Mouse (Mus musculus) adrenal gland, postnatal 0 days (tissue): ENCODE measurements around the gene Gtpbp8. TPM values are rescaled to one million over a fixed set of nuclear protein-coding genes. Genes with fewer than 3 reads are reported as not detected.

Source experiments
- polyA plus RNA-seq: library from polyadenylated mRNA; unstranded; fragments of >200 nt; fragmentation: Nextera tagmentation; extraction: Ambion mirVana; gene quantifications from 2 replicates; pipeline ENCODE4 v1.2.1, GENCODE M21; 2015

Gene Gtpbp8
- 32.4 and 37.6 TPM in 2 replicates for polyA plus RNA-seq

GRCm38 (mm10) chr16:44745866-44746562 is at the start of gene Gtpbp8:
Gene Gtpbp8 (minus strand): TSS chr16:44746363.

GRCm38 (mm10) chr16:44765555-44766319 is 19.6 kb upstream of the Gtpbp8 start, which contains the start of gene Cd200r1:
Gene Cd200r1 (plus strand): TSS chr16:44765736.

GRCm38 (mm10) chr16:44724083-44724787 is 21.9 kb downstream of the Gtpbp8 start, which contains the start of gene Nepro:
Gene Nepro (plus strand): TSS chr16:44724301.

Other genes starting within 250 kb of the Gtpbp8 start
- gene Boc, start 187.5 kb downstream of the Gtpbp8 start, polyA plus RNA-seq: 18.6 and 20.1 TPM in 2 replicates
- gene Nepro, start 22.1 kb downstream of the Gtpbp8 start, polyA plus RNA-seq: 2.1 and 4.5 TPM in 2 replicates
- 2.5 and 2.6 TPM in 2 replicates for gene Cd200r1, start 19.4 kb upstream of the Gtpbp8 start, polyA plus RNA-seq
- gene Cd200r4, start 65.4 kb upstream of the Gtpbp8 start, polyA plus RNA-seq: 0.17 and 0.21 TPM in 2 replicates
- not detected in 2 replicates for gene Cd200r2, start 120.7 kb upstream of the Gtpbp8 start, polyA plus RNA-seq
- gene Cd200r3, start 197.3 kb upstream of the Gtpbp8 start, polyA plus RNA-seq: 0.61 and 0.98 TPM in 2 replicates